Mouse (Mus musculus) G1E (cell line): Measurements from ENCODE around the gene Brca2. TPM values are rescaled to one million over a fixed set of nuclear protein-coding genes. Genes with fewer than 3 reads are reported as not detected.

ENCODE experiments used
- ATAC-seq: 2 replicates; pipeline ENCODE4 v1.8.0; 2016; ENCODE audit warnings: mild to moderate bottlenecking; ENCODE audit not compliant: insufficient number of reproducible peaks, poor library complexity, low FRiP score, severe bottlenecking; ENCODE audit errors: extremely low read depth
- DNase-seq: peaks from one replicate; pipeline ENCODE4 v3.0.0; 2012; ENCODE audit warnings: low spot score
- H3K27me3 ChIP-seq: 2 replicates; pipeline ENCODE4 v1.6.1; 2012; ENCODE audit warnings: mild to moderate bottlenecking, low read length, inconsistent platforms; ENCODE audit not compliant: insufficient read depth
- H3K36me3 ChIP-seq: replicated peaks from 2 replicates; pipeline ENCODE3; 2012; ENCODE audit warnings: mild to moderate bottlenecking, inconsistent platforms
- H3K4me1 ChIP-seq: 2 replicates; pipeline ENCODE4 v1.6.1; 2012; ENCODE audit warnings: low read depth, low read length, inconsistent platforms, mixed read lengths; ENCODE audit not compliant: insufficient read depth
- H3K4me3 ChIP-seq: 2 replicates; pipeline ENCODE4 v1.5.1; 2012; ENCODE audit warnings: low read depth, mild to moderate bottlenecking, inconsistent platforms, low read length, moderate library complexity, mixed read lengths
- H3K9me3 ChIP-seq: replicated peaks from 2 replicates; pipeline ENCODE4 v1.6.1; 2012; ENCODE audit warnings: inconsistent platforms
- CTCF ChIP-seq: IDR thresholded peaks from 2 replicates; pipeline ENCODE4 v1.5.1; 2012; ENCODE audit warnings: low read depth, low read length, inconsistent platforms, mixed read lengths
- GATA1 ChIP-seq: IDR thresholded peaks from 2 replicates; pipeline ENCODE4 v1.6.1; 2012; ENCODE audit warnings: borderline replicate concordance, low read length, inconsistent platforms, mixed read lengths
- GATA2 ChIP-seq: IDR thresholded peaks from 2 replicates; pipeline ENCODE4 v1.6.1; 2012; ENCODE audit warnings: low read depth, low read length, inconsistent platforms, borderline replicate concordance
- POLR2AphosphoS5 ChIP-seq: IDR thresholded peaks from 2 replicates; pipeline ENCODE4 v1.6.1; 2012; ENCODE audit warnings: low read depth, low read length, inconsistent platforms; ENCODE audit not compliant: insufficient replicate concordance
- TAL1 ChIP-seq: conservative IDR thresholded peaks from 2 replicates; pipeline ENCODE4 v1.6.1; 2012; ENCODE audit warnings: low read depth, low read length, inconsistent platforms, mixed read lengths
- polyA plus RNA-seq: library from polyadenylated mRNA; stranded (reverse); fragments of >175 nt; gene quantifications from 2 replicates; pipeline ENCODE4 v1.2.3, GENCODE M21; 2012
- total RNA-seq, 2 experiments: library from RNA; stranded (forward) in 1 of 2; stranded (reverse) in 1 of 2; fragments of 200-1000 nt in 1 of 2; fragments of >200 nt in 1 of 2; fragmentation: Nextera tagmentation in 1 of 2; gene quantifications; 2 replicates each; pipeline ENCODE4 v1.2.3; 2014 to 2017

Brca2 gene
- total and polyA plus RNA-seq, 3 experiments: 9.0 to 104 (median 39.7) TPM

GRCm38 (mm10) chr5:150522867-150523234 is 421 bp downstream of the Brca2 start:
- ATAC-seq: no peak; the same call in 1 of the 2 replicates
- peak; percentile 8 for DNase-seq
- Histone ChIP-seq H3K36me3 (peaks cover 19% of the 10 kb centered on the region), H3K4me1 (peaks cover 17% of the 10 kb centered on the region), H3K9me3 (no peaks in the 10 kb centered on the region), H3K27me3 (peaks cover under 1% of the 10 kb centered on the region), H3K4me3 (peak overlapping the region; percentile 95)
- no peak for TF ChIP-seq TAL1
- TF ChIP-seq CTCF: no peak
- TF ChIP-seq POLR2AphosphoS5: no peak
- no peak for TF ChIP-seq GATA2
- no peak for TF ChIP-seq GATA1

GRCm38 (mm10) chr5:150525239-150525638 is 2.8 kb downstream of the Brca2 start:
- H3K4me1 ChIP-seq: peaks cover 17% of the 10 kb centered on the region
- no peaks in the 10 kb centered on the region for H3K27me3 ChIP-seq
- H3K36me3 ChIP-seq: peaks cover 28% of the 10 kb centered on the region
- H3K4me3 ChIP-seq: no peak overlapping the region
- TF ChIP-seq POLR2AphosphoS5: no peak
- no peak for TF ChIP-seq GATA2
- TF ChIP-seq CTCF: no peak
- no peak for TF ChIP-seq TAL1
- TF ChIP-seq GATA1: no peak
- H3K9me3 ChIP-seq: no peaks in the 10 kb centered on the region
- DNase-seq (no peak), ATAC-seq (no peak)

- peaks cover 25% of the 10 kb centered on the region for H3K36me3 ChIP-seq
- no peak overlapping the region for H3K4me3 ChIP-seq
- no peak for ATAC-seq
- DNase-seq: no peak
- TF ChIP-seq POLR2AphosphoS5 (no peak), GATA1 (no peak), TAL1 (no peak), CTCF (no peak), GATA2 (no peak)
- no peaks in the 10 kb centered on the region for H3K9me3 ChIP-seq
- no peaks in the 10 kb centered on the region for H3K27me3 ChIP-seq
- H3K4me1 ChIP-seq: no peaks in the 10 kb centered on the region
These were observed 18.9 kb downstream of the Brca2 start for GRCm38 (mm10) chr5:150541302-150541701.

- no peak for TF ChIP-seq CTCF
- TF ChIP-seq TAL1: no peak
- no peak for TF ChIP-seq POLR2AphosphoS5
- TF ChIP-seq GATA2: no peak
- no peak for TF ChIP-seq GATA1
- Histone ChIP-seq H3K4me1 (no peaks in the 10 kb centered on the region), H3K27me3 (no peaks in the 10 kb centered on the region), H3K36me3 (peaks cover 17% of the 10 kb centered on the region), H3K9me3 (no peaks in the 10 kb centered on the region), H3K4me3 (no peak overlapping the region)
- no peak for ATAC-seq
- no peak for DNase-seq
These were observed 20.8 kb downstream of the Brca2 start for GRCm38 (mm10) chr5:150543184-150543583.

GRCm38 (mm10) chr5:150551637-150552036 is 29.2 kb downstream of the Brca2 start:
- Histone ChIP-seq H3K4me1 (no peaks in the 10 kb centered on the region), H3K9me3 (no peaks in the 10 kb centered on the region), H3K36me3 (peaks cover 69% of the 10 kb centered on the region), H3K4me3 (no peak overlapping the region), H3K27me3 (no peaks in the 10 kb centered on the region)
- no peak for ATAC-seq
- TF ChIP-seq GATA2 (no peak), TAL1 (no peak), POLR2AphosphoS5 (no peak), GATA1 (no peak), CTCF (no peak)
- DNase-seq: no peak

- no peak overlapping the region for H3K4me3 ChIP-seq
- no peaks in the 10 kb centered on the region for H3K4me1 ChIP-seq
- H3K27me3 ChIP-seq: no peaks in the 10 kb centered on the region
- ATAC-seq (no peak), DNase-seq (no peak)
- H3K9me3 ChIP-seq: no peaks in the 10 kb centered on the region
- no peak for TF ChIP-seq GATA2
- no peak for TF ChIP-seq GATA1
- TF ChIP-seq CTCF: no peak
- TF ChIP-seq TAL1: no peak
- TF ChIP-seq POLR2AphosphoS5: no peak
- peaks cover 86% of the 10 kb centered on the region for H3K36me3 ChIP-seq
These were observed 37.2 kb downstream of the Brca2 start for GRCm38 (mm10) chr5:150559519-150560103.
